Mouse (Mus musculus) kidney, adult 2 months (tissue): ENCODE results near the gene Arhgap9. TPM values are rescaled to one million over a fixed set of nuclear protein-coding genes. Genes with fewer than 3 reads are reported as not detected.

ENCODE experiments used
- DNase-seq: peaks from one replicate; pipeline ENCODE4 v3.0.0; 2021
- H3K27ac ChIP-seq: fragments of 200-500 bp; 2 replicates; pipeline ENCODE4 v1.5.1; 2012; ENCODE audit warnings: low read depth, low read length, control low read depth, inconsistent platforms; ENCODE audit not compliant: insufficient read depth
- H3K27me3 ChIP-seq: fragments of 200-500 bp; replicated peaks from 2 replicates; pipeline ENCODE4 v1.6.1; 2012; ENCODE audit warnings: mild to moderate bottlenecking, moderate library complexity, low read length, inconsistent platforms; ENCODE audit not compliant: control insufficient read depth, insufficient read depth
- H3K36me3 ChIP-seq: fragments of 200-500 bp; 2 replicates; pipeline ENCODE4 v1.6.1; 2012; ENCODE audit warnings: mild to moderate bottlenecking, moderate library complexity, low read length, inconsistent platforms; ENCODE audit not compliant: control insufficient read depth, insufficient read depth
- H3K4me1 ChIP-seq: fragments of 200-500 bp; 2 replicates; pipeline ENCODE4 v1.6.1; 2011; ENCODE audit warnings: low read length; ENCODE audit not compliant: control insufficient read depth, insufficient read depth
- H3K4me3 ChIP-seq: fragments of 200-500 bp; 2 replicates; pipeline ENCODE4 v1.5.1; 2011; ENCODE audit warnings: mild to moderate bottlenecking, low read depth, low read length, control low read depth; ENCODE audit not compliant: insufficient read depth
- CTCF ChIP-seq: fragments of 200-500 bp; conservative IDR thresholded peaks from 2 replicates; pipeline ENCODE4 v1.5.1; 2011; ENCODE audit warnings: low read depth, mild to moderate bottlenecking, control low read depth, low read length, moderate library complexity, mixed read lengths; ENCODE audit not compliant: insufficient read depth, insufficient read length
- POLR2A ChIP-seq: fragments of 200-500 bp; IDR thresholded peaks from one replicate; pipeline ENCODE4 v1.6.1; 2011; ENCODE audit warnings: low read depth, low read length, control low read depth
- WGBS: fragments of 180-500 bp; shearing (Covaris S2); methylation state at CpG from one replicate; pipeline ENCODE4 v1.1.7; 2018; 5-methylcytosine and 5-hydroxymethylcytosine counted together
- polyA plus RNA-seq: library from polyadenylated mRNA; depleted of rRNA; stranded (reverse); fragments of >200 nt; gene quantifications from 2 replicates; pipeline ENCODE4 v1.2.3, GENCODE M21; 2012

Arhgap9 gene
- polyA plus RNA-seq, 1 experiment: 6.0 TPM

GRCm38 (mm10) chr10:127288800-127289572, 32.8 kb upstream of the Arhgap9 start, which contains the start of gene Mbd6:
TSS of gene Mbd6 (minus strand) at chr10:127289018.
- peak within 1 kb of the TSS; percentile 98 for H3K27ac ChIP-seq
- peak within 1 kb of the TSS; percentile 69 for H3K4me3 ChIP-seq
- TF ChIP-seq CTCF (no peak), POLR2A (no peak)
- peaks cover 31% of the 10 kb centered on the region for H3K4me1 ChIP-seq
- under 1% methylated on average over 32 of the region's 65 CpGs for WGBS
- H3K36me3 ChIP-seq: no peaks in the 10 kb centered on the region; the same call in 1 of the 2 replicates
- peak; percentile 95 for DNase-seq
- no peaks in the 10 kb centered on the region for H3K27me3 ChIP-seq

GRCm38 (mm10) chr10:127289573-127290191, 32.1 kb upstream of the Arhgap9 start:
- peak; percentile 90 for DNase-seq
- under 1% methylated on average over 15 of the region's 15 CpGs for WGBS

GRCm38 (mm10) chr10:127290307-127290929, 31.3 kb upstream of the Arhgap9 start:
- DNase-seq: peak; percentile 100
- Histone ChIP-seq H3K36me3 (no peaks in the 10 kb centered on the region), H3K4me1 (peaks cover 36% of the 10 kb centered on the region), H3K4me3 (peak overlapping the region; percentile 96), H3K27ac (peak overlapping the region; percentile 98), H3K27me3 (no peaks in the 10 kb centered on the region)
- 0% methylated on average over 46 of the region's 47 CpGs for WGBS
- TF ChIP-seq CTCF (no peak), POLR2A (peak; percentile 96)

More at GRCm38 (mm10) chr10:127289573-127290191, 32.1 kb upstream of the Arhgap9 start:
- no peaks in the 10 kb centered on the region for H3K36me3 ChIP-seq
- peaks cover 31% of the 10 kb centered on the region for H3K4me1 ChIP-seq
- TF ChIP-seq POLR2A (no peak), CTCF (no peak)
- peak overlapping the region; percentile 98 for H3K27ac ChIP-seq
- H3K4me3 ChIP-seq: peak overlapping the region; percentile 69
- no peaks in the 10 kb centered on the region for H3K27me3 ChIP-seq

GRCm38 (mm10) chr10:127290930-127291880, 30.6 kb upstream of the Arhgap9 start:
- peak overlapping the region; percentile 96 for H3K4me3 ChIP-seq
- TF ChIP-seq CTCF: no peak
- TF ChIP-seq POLR2A: no peak
- H3K27me3 ChIP-seq: no peaks in the 10 kb centered on the region
- peaks cover 36% of the 10 kb centered on the region for H3K4me1 ChIP-seq
- peak; percentile 79 for DNase-seq
- H3K36me3 ChIP-seq: peaks cover 5% of the 10 kb centered on the region; the same call in 1 of the 2 replicates
- WGBS: 4% methylated on average over 19 of the region's 19 CpGs
- peak overlapping the region; percentile 88 for H3K27ac ChIP-seq

- DNase-seq: no peak
- H3K27ac ChIP-seq: no peak overlapping the region
- H3K27me3 ChIP-seq: no peaks in the 10 kb centered on the region
- peaks cover 5% of the 10 kb centered on the region; the same call in 1 of the 2 replicates for H3K36me3 ChIP-seq
- H3K4me3 ChIP-seq: no peak overlapping the region
- TF ChIP-seq POLR2A: no peak
- TF ChIP-seq CTCF: no peak
- 24% methylated on average over 5 of the region's 5 CpGs for WGBS
- H3K4me1 ChIP-seq: peaks cover 30% of the 10 kb centered on the region
Measured at GRCm38 (mm10) chr10:127291881-127292638, 29.7 kb upstream of the Arhgap9 start.

GRCm38 (mm10) chr10:127292987-127293538, 28.7 kb upstream of the Arhgap9 start:
- Histone ChIP-seq H3K36me3 (peaks cover 5% of the 10 kb centered on the region; the same call in 1 of the 2 replicates), H3K27ac (peak overlapping the region; percentile 59), H3K4me3 (no peak overlapping the region), H3K4me1 (peaks cover 22% of the 10 kb centered on the region; the same call in 1 of the 2 replicates), H3K27me3 (no peaks in the 10 kb centered on the region)
- no peak for TF ChIP-seq POLR2A
- TF ChIP-seq CTCF: no peak
- WGBS: 36% methylated on average over 6 of the region's 6 CpGs
- DNase-seq: peak; percentile 55
